Mouse (Mus musculus) left cerebral cortex, postnatal 4 days (tissue): ENCODE measurements around the gene Kcna1. TPM values are rescaled to one million over a fixed set of nuclear protein-coding genes. Genes with fewer than 3 reads are reported as not detected.
A peak's percentile ranks its signal among the peaks of the same experiment; 100 is the strongest.

Experiments used
- DNase-seq: peaks from one replicate; pipeline ENCODE4 v3.0.0-alpha.2; 2022
- intact Hi-C: fragments of 180-260 bp; cut with DNase I; formaldehyde crosslinking; loops from one replicate; pipeline ENCODE4 v1.15.1; 2025
- total RNA-seq, 2 experiments: library from RNA; stranded (reverse); gene quantifications; 2 replicates each; pipeline ENCODE4 v1.2.3; 2021

Kcna1 gene
- total RNA-seq: 10 to 100 TPM in 1 of 2 experiments, 1 to 10 TPM in 1; 7.8 to 10.1 TPM

DNA sequence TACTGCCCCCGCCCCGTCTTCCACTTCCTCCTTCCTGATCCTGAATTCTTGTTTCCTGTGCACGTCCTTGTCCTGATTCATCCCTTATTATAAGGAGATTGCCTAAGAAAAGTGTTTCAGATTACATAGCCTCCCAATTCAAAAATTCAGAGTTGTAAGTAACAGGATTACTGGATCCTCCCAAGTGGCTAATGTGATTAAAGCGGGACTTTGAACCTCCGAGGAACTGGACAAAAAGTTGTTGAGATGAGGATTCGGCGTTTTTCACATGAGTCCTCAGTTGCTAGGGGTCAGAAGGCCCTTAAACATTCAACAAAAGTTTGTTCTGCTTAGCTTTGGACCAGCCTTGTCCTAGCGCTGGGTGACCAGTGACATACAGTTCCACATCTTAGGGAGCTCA, at the start of gene Kcna1:
Gene Kcna1, minus strand, starts transcription at position 4 of the 400 bp plus-strand sequence.
- no peak for DNase-seq
- intact Hi-C loops: no loop called here

DNA sequence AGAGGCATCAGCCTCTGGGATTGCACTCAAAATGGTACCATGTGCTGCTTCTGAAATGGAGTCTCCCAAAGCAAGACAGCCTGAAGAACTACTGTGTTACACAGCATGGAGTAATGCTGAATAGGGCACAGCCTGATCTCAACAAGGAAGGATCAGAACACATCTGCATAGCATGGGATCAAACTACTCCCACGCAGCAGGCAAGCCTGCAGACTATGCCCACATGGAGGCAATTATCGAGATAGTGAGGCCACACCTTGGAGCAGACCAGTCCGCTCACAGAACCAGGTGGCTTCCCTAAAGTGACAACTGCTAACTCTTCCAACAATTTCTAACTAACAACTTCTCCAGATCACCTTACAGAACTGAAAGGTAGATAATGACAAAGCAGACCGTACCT, 40.9 kb upstream of the Kcna1 start:
- intact Hi-C loops: no loop called here
- DNase-seq: no peak

- no peak for DNase-seq
- intact Hi-C loops: no loop called here
These were observed 39.0 kb upstream of the Kcna1 start for GRCm38 (mm10) chr6:126685135-126685534.

DNA sequence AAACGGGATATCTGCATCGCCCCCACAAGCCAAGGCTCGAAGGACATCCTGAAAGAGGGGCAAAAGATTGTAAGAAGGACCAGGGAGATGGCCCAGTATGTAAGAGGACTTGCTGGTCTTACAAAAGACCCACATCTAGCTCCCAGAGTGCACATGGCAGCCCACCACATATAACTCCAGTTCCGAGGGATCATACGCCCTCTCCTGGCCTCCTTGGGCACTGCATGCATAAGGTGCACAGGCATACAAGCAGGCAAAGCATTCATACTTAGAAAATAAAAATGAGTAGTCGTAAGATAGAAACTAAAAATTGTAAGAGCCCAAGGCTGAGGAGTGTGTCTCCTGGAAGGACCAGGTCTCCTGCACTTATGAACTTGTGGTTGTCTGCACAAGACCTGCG, 32.8 kb upstream of the Kcna1 start:
- intact Hi-C loops: no loop called here
- DNase-seq: peak; percentile 66

- intact Hi-C loops: no loop called here
- DNase-seq: peak; percentile 72
These were observed 20.8 kb upstream of the Kcna1 start for GRCm38 (mm10) chr6:126667001-126667400.

- no peak for DNase-seq
- intact Hi-C loops: no loop called here
These were observed 19.9 kb upstream of the Kcna1 start for GRCm38 (mm10) chr6:126666091-126666490.

DNA sequence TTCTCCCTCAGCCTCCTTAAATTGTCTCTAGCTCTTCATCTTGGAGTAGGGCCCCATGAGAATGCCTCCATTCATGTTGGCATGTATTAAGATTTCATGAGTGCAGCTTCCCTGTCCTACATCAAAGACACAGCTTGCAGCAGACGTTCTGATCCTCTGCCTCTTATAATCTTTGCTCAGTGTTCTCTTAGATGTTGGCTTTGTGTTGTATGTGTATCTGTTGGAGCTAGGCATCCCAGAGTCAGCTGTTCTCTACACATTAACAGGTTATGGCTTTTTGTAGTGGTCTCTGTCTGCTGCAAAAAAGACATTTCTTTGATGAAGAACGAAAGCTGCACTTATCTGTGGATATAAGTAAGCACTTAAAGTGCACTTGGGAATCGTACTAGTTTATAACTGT, 18.4 kb upstream of the Kcna1 start:
- no peak for DNase-seq
- intact Hi-C loops: no loop called here

DNA sequence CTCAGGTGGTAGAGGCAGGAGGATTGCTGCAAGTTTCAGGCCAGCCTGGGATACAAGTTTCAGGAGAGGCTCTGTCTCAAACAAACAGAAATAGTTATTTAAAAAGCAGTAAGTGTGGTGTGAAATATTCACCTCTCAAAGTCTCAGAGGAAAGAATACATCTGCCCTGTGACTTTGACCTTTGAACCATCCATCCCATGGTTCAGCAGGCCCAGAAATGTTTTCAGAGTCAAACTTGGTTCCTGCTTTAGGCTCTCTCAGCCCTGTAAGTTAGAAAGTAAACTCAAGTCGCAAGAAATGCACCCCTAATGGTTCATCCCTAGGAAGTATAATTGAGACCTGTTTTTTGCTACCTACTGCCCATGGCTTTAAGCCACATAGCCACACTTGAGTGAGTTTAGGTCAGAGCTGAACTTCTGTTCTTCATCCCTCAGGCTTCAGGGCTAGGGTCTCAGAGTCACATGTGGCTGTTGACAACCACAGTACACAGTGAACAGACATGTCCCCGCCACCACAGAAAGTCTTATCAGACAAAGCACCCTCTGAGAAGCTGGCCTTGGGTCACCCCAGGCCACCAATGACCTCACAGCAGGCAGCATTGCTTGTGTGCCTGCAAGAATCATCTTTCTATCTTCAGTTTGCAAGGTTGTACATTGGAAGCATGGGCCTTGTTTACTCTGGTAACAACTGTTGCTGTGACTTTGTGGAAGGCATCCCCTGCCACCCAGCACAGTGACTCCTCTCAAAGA, 11.6 kb upstream of the Kcna1 start:
- intact Hi-C loops: no loop called here
- DNase-seq: no peak

GRCm38 (mm10) chr6:126653561-126653960, 7.4 kb upstream of the Kcna1 start:
- DNase-seq: no peak
- intact Hi-C loops: no loop called here

- intact Hi-C loops: no loop called here
These were observed 383 bp downstream of the Kcna1 start for GRCm38 (mm10) chr6:126645644-126646358.

GRCm38 (mm10) chr6:126645044-126645541, 1.1 kb downstream of the Kcna1 start:
- intact Hi-C loops: no loop called here
- peak; percentile 39 for DNase-seq

More at GRCm38 (mm10) chr6:126645644-126646358, 383 bp downstream of the Kcna1 start:
- peak; percentile 73 for DNase-seq

- DNase-seq: peak; percentile 58
- intact Hi-C loops: loop anchor here (5.0 kb wide), 1 partner anchor 77 kb away; no protein-coding TSS in a partner anchor
These were observed 1.8 kb downstream of the Kcna1 start for GRCm38 (mm10) chr6:126644181-126645043.

GRCm38 (mm10) chr6:126643341-126644055, 2.7 kb downstream of the Kcna1 start:
- DNase-seq: peak; percentile 17

GRCm38 (mm10) chr6:126642856-126643321, 3.3 kb downstream of the Kcna1 start:
- DNase-seq: peak; percentile 66
- intact Hi-C loops: loop anchor here (5.0 kb wide), 1 partner anchor 76 kb away; no protein-coding TSS in a partner anchor

More at GRCm38 (mm10) chr6:126643341-126644055, 2.7 kb downstream of the Kcna1 start:
- intact Hi-C loops: loop anchor here (5.0 kb wide), 1 partner anchor 76 kb away; no protein-coding TSS in a partner anchor

GRCm38 (mm10) chr6:126628451-126628850, 17.7 kb downstream of the Kcna1 start:
- intact Hi-C loops: no loop called here
- no peak for DNase-seq

DNA sequence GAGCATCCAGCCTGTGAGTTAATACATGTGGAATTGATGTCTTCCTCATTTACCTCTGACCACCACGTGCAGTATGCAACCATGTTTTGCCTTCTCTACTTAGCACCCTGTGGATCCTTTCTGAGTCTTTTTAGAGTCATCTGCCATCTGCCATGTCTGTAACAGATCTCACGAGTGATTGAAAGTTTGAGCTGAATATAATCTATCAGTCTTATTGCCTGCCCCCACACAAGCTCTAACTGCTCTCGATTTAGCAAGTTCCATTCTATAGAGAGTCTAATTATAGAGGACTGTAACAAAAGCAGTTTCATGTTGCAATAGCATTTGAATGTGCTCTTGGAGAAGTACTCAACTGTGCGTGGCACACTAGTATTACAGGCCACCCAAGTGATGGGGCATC, 27.7 kb downstream of the Kcna1 start:
- intact Hi-C loops: no loop called here

GRCm38 (mm10) chr6:126610746-126611145, 35.4 kb downstream of the Kcna1 start:
- DNase-seq: no peak
- intact Hi-C loops: no loop called here

More for the DNA sequence above, 27.7 kb downstream of the Kcna1 start:
- DNase-seq: no peak

DNA sequence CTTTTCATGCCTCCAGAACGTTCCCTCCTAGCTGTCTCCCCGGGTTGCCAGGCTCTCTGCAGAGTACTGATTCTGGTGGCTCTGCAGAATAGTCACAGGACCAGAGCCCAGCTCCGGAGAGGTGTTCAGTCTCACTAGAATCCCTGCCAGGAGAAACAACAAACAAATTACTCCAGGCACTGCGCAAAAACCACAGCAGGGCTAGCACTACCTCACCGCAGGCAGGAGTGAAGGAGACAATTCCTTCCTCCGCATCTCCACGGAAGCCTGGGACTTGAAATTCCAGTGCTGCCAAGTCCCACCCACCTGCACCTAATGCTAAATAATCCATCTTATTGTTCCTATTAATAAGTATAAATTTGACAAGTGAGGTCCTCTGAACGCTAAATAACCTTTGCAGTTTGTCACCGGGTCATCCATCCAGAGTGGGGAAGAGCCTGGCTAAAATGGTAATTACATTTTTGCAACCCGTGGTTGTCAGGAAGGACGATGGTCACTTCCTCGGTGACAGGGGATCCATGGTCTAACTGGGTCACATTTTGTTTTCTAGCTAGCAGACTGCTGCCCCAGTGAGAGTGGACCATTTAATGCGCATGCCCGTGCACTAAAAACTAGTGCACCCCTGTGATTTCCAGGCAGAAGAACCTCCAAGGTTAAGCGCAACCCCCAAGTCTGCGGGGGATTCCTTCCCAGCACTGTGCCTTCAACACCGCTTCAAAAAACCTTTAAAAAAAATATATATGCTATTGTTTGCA, 36.8 kb downstream of the Kcna1 start:
- no peak for DNase-seq
- intact Hi-C loops: no loop called here

DNA sequence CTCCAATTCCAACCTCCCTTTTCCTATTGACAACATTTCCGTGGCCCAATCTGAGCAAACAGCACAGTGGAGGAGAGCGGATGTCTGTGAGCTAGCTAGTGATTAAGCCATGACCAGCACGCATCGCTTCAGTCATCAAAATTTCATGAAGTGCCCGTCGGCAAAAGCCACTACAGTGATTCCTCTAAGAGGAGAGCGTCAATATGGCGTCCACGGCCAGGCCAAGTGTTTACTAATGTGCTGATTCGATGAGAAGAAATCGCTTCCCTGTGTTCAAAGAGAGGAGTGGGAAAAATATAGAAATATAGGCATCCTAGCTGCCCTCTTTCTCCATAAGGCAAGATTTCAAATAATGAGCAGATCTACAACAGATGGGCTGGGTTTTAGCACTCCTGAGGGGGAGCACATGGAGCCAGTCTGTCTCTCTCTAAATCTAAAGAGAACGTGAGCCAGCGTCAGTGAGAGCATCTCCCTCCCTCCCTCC, 44.3 kb downstream of the Kcna1 start:
- intact Hi-C loops: no loop called here
- DNase-seq: peak; percentile 18
